Mouse (Mus musculus) heart, embryonic 14.5 days (tissue): ENCODE measurements around the gene Card19. TPM values are rescaled to one million over a fixed set of nuclear protein-coding genes. Genes with fewer than 3 reads are reported as not detected.
A peak's percentile ranks its signal among the peaks of the same experiment; 100 is the strongest.

Source experiments
- ATAC-seq: fragments of 200-750 bp; cut with Nextera tagmentation; 2 replicates; pipeline ENCODE4 v1.8.0; 2017; ENCODE audit warnings: low read depth, moderate TSS enrichment; ENCODE audit not compliant: insufficient number of reproducible peaks, insufficient read depth, low FRiP score
- H3K27ac ChIP-seq, 2 experiments: fragments of 200-500 bp in 1 of 2; fragments of 300-500 bp in 1 of 2; sonication (generic) in 1 of 2; replicated peaks in 1 of 2; 2 replicates each; pipeline ENCODE4 v1.5.1; 2012 to 2014; ENCODE audit warnings: low read depth in 2 of 2, low read length in 2 of 2, control low read depth in 1 of 2, mild to moderate bottlenecking in 1 of 2, mixed read lengths in 1 of 2; ENCODE audit not compliant: control insufficient read depth in 1 of 2, insufficient read depth in 1 of 2
- H3K27me3 ChIP-seq: fragments of 300-500 bp; sonication (generic); 2 replicates; pipeline ENCODE4 v1.6.1; 2014; ENCODE audit warnings: mild to moderate bottlenecking, low read length, control low read depth; ENCODE audit not compliant: control insufficient read depth, insufficient read depth
- H3K36me3 ChIP-seq: fragments of 300-500 bp; sonication (generic); 2 replicates; pipeline ENCODE4 v1.6.1; 2014; ENCODE audit warnings: mild to moderate bottlenecking, control low read depth, low read length, mixed read lengths; ENCODE audit not compliant: control insufficient read depth, insufficient read depth
- H3K4me1 ChIP-seq, 2 experiments: fragments of 200-500 bp in 1 of 2; fragments of 300-500 bp in 1 of 2; sonication (generic) in 1 of 2; 2 replicates each; pipeline ENCODE4 v1.6.1; 2012 to 2014; ENCODE audit warnings: low read length in 2 of 2, control low read depth in 1 of 2, mixed read lengths in 1 of 2; ENCODE audit not compliant: control insufficient read depth in 2 of 2, insufficient read depth in 2 of 2
- H3K4me2 ChIP-seq: fragments of 300-500 bp; sonication (generic); 2 replicates; pipeline ENCODE4 v1.6.1; 2014; ENCODE audit warnings: mild to moderate bottlenecking, low read length
- H3K4me3 ChIP-seq, 2 experiments: fragments of 200-500 bp in 1 of 2; fragments of 300-500 bp in 1 of 2; sonication (generic) in 1 of 2; 2 replicates each; pipeline ENCODE4 v1.5.1; 2012 to 2014; ENCODE audit warnings: low read length in 2 of 2, mild to moderate bottlenecking in 2 of 2, control low read depth in 1 of 2, low read depth in 1 of 2, moderate library complexity in 1 of 2; ENCODE audit not compliant: control insufficient read depth in 1 of 2, insufficient read depth in 1 of 2
- H3K9ac ChIP-seq: fragments of 300-500 bp; sonication (generic); 2 replicates; pipeline ENCODE4 v1.6.1; 2014; ENCODE audit warnings: mild to moderate bottlenecking, low read length
- H3K9me3 ChIP-seq: fragments of 300-500 bp; sonication (generic); 2 replicates; pipeline ENCODE4 v1.6.1; 2016; ENCODE audit warnings: low read length, control low read depth; ENCODE audit not compliant: control insufficient read depth
- WGBS: fragments of 180-500 bp; shearing (Covaris S2); extraction: QIAGEN DNeasy Blood & Tissue Kit; methylation state at CpG from one replicate; pipeline ENCODE4 v1.1.7; 2014; 5-methylcytosine and 5-hydroxymethylcytosine counted together
- polyA plus RNA-seq: library from polyadenylated mRNA; unstranded; fragments of >200 nt; fragmentation: Nextera tagmentation; extraction: Ambion mirVana; gene quantifications from 2 replicates; pipeline ENCODE4 v1.2.1, GENCODE M21; 2014

Gene Card19
- polyA plus RNA-seq, 1 experiment from 2014 or later, result 126 TPM

- no peaks in the 10 kb centered on the region for H3K9me3 ChIP-seq
These were observed 349 bp upstream of the Card19 start for GRCm38 (mm10) chr13:49216220-49216552.

GRCm38 (mm10) chr13:49215128-49215503 is 721 bp downstream of the Card19 start:
- Histone ChIP-seq H3K36me3 (no peaks in the 10 kb centered on the region), H3K27ac (peak overlapping the region; percentile 73 to 93), H3K9ac (peak overlapping the region; percentile 93), H3K4me3 (peak overlapping the region; percentile 86 to 95), H3K4me1 (peaks cover 32 to 40% of the 10 kb centered on the region in 2 experiments), H3K4me2 (peak overlapping the region; percentile 86), H3K27me3 (no peaks in the 10 kb centered on the region), H3K9me3 (no peaks in the 10 kb centered on the region)
- WGBS, result 7% methylated on average over 5 of the region's 5 CpGs
- 0 out of 2 replicates have a peak, but pooled peaks have one; percentile 0 for ATAC-seq

More at GRCm38 (mm10) chr13:49216220-49216552, 349 bp upstream of the Card19 start:
- peak; percentile 36 for ATAC-seq
- peak overlapping the region; percentile 86 to 95 for H3K4me3 ChIP-seq
- peak overlapping the region; percentile 93 for H3K9ac ChIP-seq
- H3K4me1 ChIP-seq, result peaks cover 32 to 36% of the 10 kb centered on the region in 2 experiments
- no peaks in the 10 kb centered on the region for H3K36me3 ChIP-seq
- H3K27me3 ChIP-seq, result no peaks in the 10 kb centered on the region
- 4% methylated on average over 17 of the region's 17 CpGs for WGBS
- H3K4me2 ChIP-seq, result peak overlapping the region; percentile 86
- peak overlapping the region; percentile 91 to 93 for H3K27ac ChIP-seq

- 74% methylated on average over 3 of the region's 3 CpGs for WGBS
- ATAC-seq, result no peak
- H3K27me3 ChIP-seq, result no peaks in the 10 kb centered on the region
- H3K36me3 ChIP-seq, result no peaks in the 10 kb centered on the region
- H3K4me3 ChIP-seq, result peak overlapping the region in 1 of 2 experiments; percentile 86; a peak in 2 of 4 replicates
- H3K4me2 ChIP-seq, result peak overlapping the region; percentile 86
- H3K9ac ChIP-seq, result peak overlapping the region; percentile 93
- H3K9me3 ChIP-seq, result no peaks in the 10 kb centered on the region
- no peak overlapping the region for H3K27ac ChIP-seq
- H3K4me1 ChIP-seq, result peaks cover 32 to 40% of the 10 kb centered on the region in 2 experiments
These were observed 1.4 kb downstream of the Card19 start for GRCm38 (mm10) chr13:49214454-49214853.

- no peak for ATAC-seq
- peak overlapping the region; percentile 38 for H3K4me2 ChIP-seq
- H3K27me3 ChIP-seq, result no peaks in the 10 kb centered on the region
- H3K9me3 ChIP-seq, result no peaks in the 10 kb centered on the region
- peak overlapping the region; percentile 41; the same call in 1 of the 2 replicates for H3K9ac ChIP-seq
- no peak overlapping the region for H3K4me3 ChIP-seq
- no peaks in the 10 kb centered on the region for H3K36me3 ChIP-seq
- WGBS, result 55% methylated on average over 4 of the region's 4 CpGs
- peaks cover 32 to 40% of the 10 kb centered on the region in 2 experiments for H3K4me1 ChIP-seq
- peak overlapping the region in 1 of 2 experiments; percentile 42; a peak in 2 of 4 replicates for H3K27ac ChIP-seq
These were observed 2.3 kb downstream of the Card19 start for GRCm38 (mm10) chr13:49213531-49213932.

DNA sequence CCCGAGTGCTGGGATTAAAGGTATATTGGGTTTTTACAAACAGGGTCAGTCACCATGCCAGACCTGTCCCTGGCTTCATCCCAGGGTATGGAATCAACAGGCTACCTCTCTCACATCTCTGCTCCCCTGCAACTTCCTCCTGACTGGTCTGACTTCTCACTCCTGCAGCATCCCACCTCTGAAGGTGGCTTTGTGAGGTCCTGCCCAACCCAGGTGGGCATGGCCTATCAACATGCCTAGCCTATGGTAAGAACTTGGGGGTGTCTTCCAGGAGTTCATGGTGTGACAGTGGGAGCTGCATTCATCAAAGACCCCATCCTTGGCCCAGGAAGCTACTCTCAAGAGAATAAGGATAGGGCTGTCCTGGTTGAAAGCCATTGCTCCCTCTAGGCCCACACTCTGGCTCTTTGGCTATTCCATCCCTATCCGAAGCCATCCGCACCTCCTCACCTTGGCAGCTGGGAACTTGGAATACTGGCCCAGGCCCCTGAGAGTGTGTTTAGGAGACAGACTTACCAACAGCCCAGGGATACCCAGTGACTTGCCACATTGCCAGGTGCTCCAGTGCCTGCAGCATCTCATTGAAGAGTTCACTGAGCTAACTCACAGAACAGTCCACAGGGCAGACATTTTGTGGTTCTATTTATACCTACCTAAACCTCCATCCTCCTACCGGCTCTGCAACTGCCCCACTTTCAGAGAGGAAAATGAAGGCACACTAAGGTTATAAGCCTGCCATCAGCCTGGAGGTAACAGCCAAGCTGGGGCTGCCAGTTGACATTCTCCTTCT is 2.9 kb downstream of the Card19 start:
- WGBS, result 82% methylated on average over 4 of the region's 4 CpGs
- Histone ChIP-seq H3K9ac (no peak overlapping the region), H3K27me3 (no peaks in the 10 kb centered on the region), H3K27ac (0 out of 4 replicates have a peak overlapping the region, but pooled peaks of 1 of the 2 experiments have one; percentile 42), H3K4me1 (peaks cover 32 to 40% of the 10 kb centered on the region in 2 experiments), H3K4me2 (no peak overlapping the region), H3K36me3 (peaks cover under 1% of the 10 kb centered on the region), H3K9me3 (no peaks in the 10 kb centered on the region), H3K4me3 (no peak overlapping the region)
- ATAC-seq, result no peak

DNA sequence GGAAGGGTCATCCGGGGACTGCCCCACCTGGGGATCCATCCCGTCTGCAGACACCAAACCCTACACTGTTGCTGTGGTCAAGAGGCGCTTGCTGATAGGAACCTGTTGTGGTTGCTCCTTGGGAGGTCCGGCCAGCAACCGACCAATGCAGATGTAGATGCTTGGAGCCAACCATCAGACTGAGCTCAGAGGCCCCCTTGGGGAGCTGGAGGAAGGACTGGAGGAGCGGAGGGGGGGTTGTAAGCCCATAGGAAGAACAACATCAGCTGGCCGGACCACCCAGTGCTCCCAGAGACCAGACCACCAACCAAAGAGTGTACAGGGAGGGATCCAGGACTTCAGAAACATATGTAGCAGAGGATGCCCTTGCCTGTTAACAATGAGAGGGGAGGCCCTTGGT is 6.5 kb downstream of the Card19 start:
- no peak overlapping the region for H3K4me2 ChIP-seq
- H3K27ac ChIP-seq, result no peak overlapping the region
- no peaks in the 10 kb centered on the region for H3K9me3 ChIP-seq
- no peak for ATAC-seq
- no peaks in the 10 kb centered on the region for H3K27me3 ChIP-seq
- peaks cover 21 to 28% of the 10 kb centered on the region in 2 experiments for H3K4me1 ChIP-seq
- WGBS, result 55% methylated on average over 7 of the region's 7 CpGs
- H3K4me3 ChIP-seq, result no peak overlapping the region
- H3K36me3 ChIP-seq, result peaks cover 28% of the 10 kb centered on the region
- no peak overlapping the region for H3K9ac ChIP-seq

DNA sequence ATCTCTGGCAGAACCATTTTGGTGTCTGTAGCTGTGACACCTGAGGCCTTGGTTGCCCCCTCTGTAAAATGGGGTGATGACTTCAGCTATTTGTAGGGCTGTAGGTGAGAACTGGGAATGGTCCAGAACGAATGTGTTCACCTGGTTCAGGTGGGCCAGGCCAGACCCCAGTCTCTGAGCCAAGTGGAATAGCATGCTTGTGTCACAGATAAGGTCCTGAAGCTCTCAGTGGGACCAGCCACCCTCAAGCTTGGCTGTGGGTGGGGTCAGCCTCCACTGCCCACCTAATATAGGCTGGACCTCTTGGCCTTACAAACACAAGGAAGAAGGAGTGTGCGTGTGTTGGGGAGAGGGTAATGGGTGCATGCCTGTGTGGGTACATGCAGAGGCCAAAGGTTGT is 9.5 kb downstream of the Card19 start:
- no peaks in the 10 kb centered on the region for H3K9me3 ChIP-seq
- H3K4me2 ChIP-seq, result no peak overlapping the region
- H3K27me3 ChIP-seq, result no peaks in the 10 kb centered on the region
- no peak overlapping the region for H3K9ac ChIP-seq
- ATAC-seq, result no peak
- no peak overlapping the region for H3K4me3 ChIP-seq
- 96% methylated on average over 2 of the region's 2 CpGs for WGBS
- H3K4me1 ChIP-seq, result peaks cover 7 to 10% of the 10 kb centered on the region in 2 experiments
- H3K36me3 ChIP-seq, result peaks cover 54% of the 10 kb centered on the region
- H3K27ac ChIP-seq, result no peak overlapping the region
